In the genomic region with DNA sequence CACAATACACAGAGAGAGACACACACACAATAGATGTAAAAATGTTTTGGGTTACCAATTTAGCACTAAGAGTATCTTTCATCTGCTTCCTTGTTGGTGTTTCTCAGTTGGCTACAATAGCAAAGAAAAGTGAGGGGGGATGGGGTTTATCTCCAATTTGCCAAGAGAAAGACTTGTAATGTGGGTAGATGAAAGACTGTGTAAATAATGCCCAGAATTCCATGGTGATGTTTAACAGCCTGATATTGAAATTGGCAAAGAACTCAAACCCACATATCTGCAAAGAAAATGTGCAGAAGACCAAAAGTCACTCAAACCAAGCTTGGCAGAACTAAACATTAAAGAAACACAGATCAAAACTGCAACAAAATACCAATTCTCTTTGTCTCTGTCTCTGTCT, we compare ENCODE assay signal across 25 mouse cellular contexts. TPM values are rescaled to one million over a fixed set of nuclear protein-coding genes. Genes with fewer than 3 reads are reported as not detected.
"Had no signal": no experiment of that assay in that cellular context is flagged by ENCODE, and none has a peak within 500 bp of the region (broad histone marks: within the 10 kb centered on the region; RNA-seq: fewer than 3 reads in every experiment).

No protein-coding gene starts in this region.

- H3K9ac ChIP-seq: lung, embryonic 14.5 days; midbrain, embryonic 12.5 days; neural tube, embryonic 13.5 days; neural tube, embryonic 15.5 days; stomach, embryonic 15.5 days had no signal

- H3K27ac ChIP-seq: midbrain, embryonic 10.5 days; midbrain, embryonic 12.5 days; neural tube, embryonic 13.5 days; neural tube, embryonic 15.5 days; stomach, embryonic 15.5 days; stomach, postnatal 0 days had no signal

- H3K36me3 ChIP-seq: midbrain, embryonic 10.5 days; midbrain, embryonic 12.5 days; neural tube, embryonic 13.5 days; neural tube, embryonic 15.5 days; stomach, embryonic 15.5 days had no signal

- H3K4me2 ChIP-seq: lung, embryonic 14.5 days; midbrain, embryonic 12.5 days; neural tube, embryonic 13.5 days; neural tube, embryonic 15.5 days; stomach, embryonic 15.5 days had no signal

- ATAC-seq: midbrain, embryonic 16.5 days had no signal

- H3K4me1 ChIP-seq: midbrain, embryonic 10.5 days; midbrain, embryonic 12.5 days; neural tube, embryonic 15.5 days; stomach, embryonic 15.5 days had no signal

- H3K4me3 ChIP-seq: midbrain, embryonic 10.5 days; midbrain, embryonic 12.5 days; myocyte; neural tube, embryonic 13.5 days; neural tube, embryonic 15.5 days; stomach, embryonic 15.5 days had no signal

- DNase-seq: lung, adult 18-20 months; lung, embryonic 14.5 days; lung, postnatal 10 days; lung, postnatal 4 days; midbrain, embryonic 14.5 days; retina, postnatal 1 day; right cerebral cortex, postnatal 14 days; thymus, adult 2 months; thymus, postnatal 25 days; thymus, postnatal 4 days had no signal

- H3K27me3 ChIP-seq: midbrain, embryonic 12.5 days; neural tube, embryonic 13.5 days; neural tube, embryonic 15.5 days; stomach, embryonic 15.5 days had no signal

- H3K9me3 ChIP-seq: midbrain, embryonic 10.5 days; midbrain, embryonic 12.5 days; neural tube, embryonic 13.5 days; neural tube, embryonic 15.5 days; stomach, embryonic 15.5 days had no signal

RNA-seq across cellular contexts. Expression of gene Gm33543, which starts 3.6 kb away (rescaled TPM):
- total RNA-seq: megakaryocyte, adult 5-6 weeks; megakaryocyte-erythroid progenitor cell, adult 5-6 weeks had no signal
- polyA plus RNA-seq: lung, embryonic 14.5 days; lung, embryonic 16.5 days; midbrain, embryonic 10.5 days; midbrain, embryonic 12.5 days; midbrain, embryonic 14.5 days; myocyte; neural tube, embryonic 11.5 days; neural tube, embryonic 13.5 days; neural tube, embryonic 15.5 days; spleen, adult 2 months; stomach, embryonic 15.5 days; stomach, postnatal 0 days; testis, adult 2 months; urinary bladder, adult 2 months had no signal
